Mouse (Mus musculus): ENCODE data around the gene 4930503E14Rik. TPM values are rescaled to one million over a fixed set of nuclear protein-coding genes. Genes with fewer than 3 reads are reported as not detected.

The 4930503E14Rik gene
- polyA plus RNA-seq (2012; rRNA removed) = not detected in 2 replicates

GRCm38 (mm10) chr14:44213154-44213553 is at the start of gene 4930503E14Rik:
4930503E14Rik (minus strand) TSS chr14:44213254.

GRCm38 (mm10) chr14:44197361-44197760 is 15.7 kb downstream of the 4930503E14Rik start, which contains the start of gene Gm8212:
Gm8212 (plus strand) TSS chr14:44197661.

GRCm38 (mm10) chr14:44123551-44123950 is 89.5 kb downstream of the 4930503E14Rik start, which contains the start of gene Gm3327:
Gm3327 (plus strand) TSS chr14:44123851.

Other genes starting within 250 kb of the 4930503E14Rik start
- not detected in 2 replicates for gene Ang6, start 211.0 kb downstream of the 4930503E14Rik start, polyA plus RNA-seq (2012; rRNA removed)
- 64.4 and 83.0 TPM in 2 replicates for gene Ear2, start 110.6 kb downstream of the 4930503E14Rik start, polyA plus RNA-seq (2012; rRNA removed)
- gene Gm3327, start 89.4 kb downstream of the 4930503E14Rik start, polyA plus RNA-seq (2012; rRNA removed) = not detected in 2 replicates
- gene Gm8212, start 15.6 kb downstream of the 4930503E14Rik start, polyA plus RNA-seq (2012; rRNA removed) = not detected in 2 replicates
- not detected in 2 replicates for gene Gm8220, start 72.3 kb upstream of the 4930503E14Rik start, polyA plus RNA-seq (2012; rRNA removed)
- not detected in 2 replicates for gene Gm5930, start 125.3 kb upstream of the 4930503E14Rik start, polyA plus RNA-seq (2012; rRNA removed)
- not detected in 2 replicates for gene Gm8229, start 152.1 kb upstream of the 4930503E14Rik start, polyA plus RNA-seq (2012; rRNA removed)
- not detected in 2 replicates for gene Gm3371, start 197.4 kb upstream of the 4930503E14Rik start, polyA plus RNA-seq (2012; rRNA removed)
- not detected in 2 replicates for gene Gm8232, start 220.4 kb upstream of the 4930503E14Rik start, polyA plus RNA-seq (2012; rRNA removed)